Mouse (Mus musculus) hematopoietic stem cell, adult 5-6 weeks (primary cell): ENCODE measurements around the gene Lix1l. TPM values are rescaled to one million over a fixed set of nuclear protein-coding genes. Genes with fewer than 3 reads are reported as not detected.

Experiments used
- total RNA-seq: library from RNA; stranded (forward); fragments of 172-1452, 232-1000 nt; gene quantifications from 2 replicates; pipeline ENCODE4 v1.2.3, GENCODE M21; 2017

The Lix1l gene
- total RNA-seq, 1 experiment from 2014 or later, result 8.3 TPM

Other genes starting within 250 kb of the Lix1l start
- not detected in 2 replicates for gene BC107364, start 148.8 kb upstream of the Lix1l start, total RNA-seq
- not detected in 2 replicates for gene Hfe2, start 76.0 kb upstream of the Lix1l start, total RNA-seq
- gene Txnip, start 43.2 kb upstream of the Lix1l start, total RNA-seq, result 332 and 487 TPM in 2 replicates
- gene Gm16253, start 24.2 kb upstream of the Lix1l start, total RNA-seq, result not detected in 2 replicates
- 84.4 and 87.4 TPM in 2 replicates for gene Polr3gl, start 7.0 kb upstream of the Lix1l start, total RNA-seq
- gene Ankrd34a, start 4.5 kb upstream of the Lix1l start, total RNA-seq, result not detected in 2 replicates
- 68.9 and 86.3 TPM in 2 replicates for gene Rbm8a, start 28.8 kb downstream of the Lix1l start, total RNA-seq
- 23.9 and 30.9 TPM in 2 replicates for gene Pex11b, start 34.2 kb downstream of the Lix1l start, total RNA-seq
- gene Gm42957, start 34.3 kb downstream of the Lix1l start, total RNA-seq, result not detected in 2 replicates
- gene Itga10, start 44.4 kb downstream of the Lix1l start, total RNA-seq, result 1.4 TPM in 1 of 2 replicates, not detected in the other
- gene Ankrd35, start 69.0 kb downstream of the Lix1l start, total RNA-seq, result 0.06 TPM in 1 of 2 replicates, not detected in the other
- gene Pias3, start 95.2 kb downstream of the Lix1l start, total RNA-seq, result 13.1 and 19.0 TPM in 2 replicates
- not detected in 2 replicates for gene Nudt17, start 107.4 kb downstream of the Lix1l start, total RNA-seq
- gene Polr3c, start 126.5 kb downstream of the Lix1l start, total RNA-seq, result 23.1 and 24.8 TPM in 2 replicates
- gene Rnf115, start 126.5 kb downstream of the Lix1l start, total RNA-seq, result 78.4 and 100 TPM in 2 replicates
- gene Pdzk1, start 228.1 kb downstream of the Lix1l start, total RNA-seq, result 0.45 and 2.3 TPM in 2 replicates
- 0.38 and 1.8 TPM in 2 replicates for gene Cd160, start 228.2 kb downstream of the Lix1l start, total RNA-seq